Comparison of ENCODE assay signal across 23 mouse cellular contexts in genomic region chr13:73429605-73430321, GRCm38 (mm10). TPM values are rescaled to one million over a fixed set of nuclear protein-coding genes. Genes with fewer than 3 reads are reported as not detected.
A peak's percentile ranks its signal among the peaks of the same experiment; 100 is the strongest.
DNase-seq lines count a peak whose midpoint lies in the region; ATAC-seq and TF ChIP-seq lines count a peak whose summit lies in the region.
"Had no signal": no experiment of that assay in that cellular context is flagged by ENCODE, and none has a peak within 500 bp of the region (broad histone marks: within the 10 kb centered on the region; RNA-seq: fewer than 3 reads in every experiment).

No protein-coding gene starts in this region.

- TF ChIP-seq POLR2A in embryonic fibroblast, embryonic 13.5 days (IDR thresholded peaks at IDR 0.05; ENCODE audit: low read depth, low read length), result no peak

- no peaks in the 10 kb centered on the region for H3K27me3 ChIP-seq in hindbrain, postnatal 0 days (ENCODE audit: insufficient read depth, low read length)
- H3K27me3 ChIP-seq in hindbrain, embryonic 16.5 days (replicated peaks; ENCODE audit: control insufficient read depth, insufficient read depth, low read length), result no peaks in the 10 kb centered on the region
- H3K27me3 ChIP-seq: forebrain, embryonic 12.5 days; forebrain, embryonic 15.5 days; hindbrain, embryonic 15.5 days had no signal

- H3K4me3 ChIP-seq in hindbrain, postnatal 0 days (ENCODE audit: low read length), result no peak overlapping the region
- no peak overlapping the region for H3K4me3 ChIP-seq in hindbrain, embryonic 16.5 days (ENCODE audit: low read length)
- H3K4me3 ChIP-seq in embryonic fibroblast, embryonic 13.5 days (ENCODE audit: insufficient read depth, low read length), result no peak overlapping the region
- H3K4me3 ChIP-seq: forebrain, embryonic 12.5 days; forebrain, embryonic 15.5 days; heart, embryonic 13.5 days; hindbrain, embryonic 12.5 days; hindbrain, embryonic 15.5 days had no signal

- ATAC-seq in hindbrain, postnatal 0 days, result peak; percentile 36; the same call in 1 of the 2 replicates
- ATAC-seq in hindbrain, embryonic 16.5 days, result no peak
- ATAC-seq: CD4-positive, CD25-positive, alpha-beta regulatory T cell, adult 4 months; forebrain, embryonic 15.5 days; inflammation-experienced regulatory T-cells, adult 6 months; intestine, embryonic 16.5 days had no signal

- 65% methylated on average over 6 of the region's 6 CpGs for WGBS in hindbrain, postnatal 0 days
- WGBS in hindbrain, embryonic 16.5 days, result 75% methylated on average over 6 of the region's 6 CpGs

- no peaks in the 10 kb centered on the region for H3K4me1 ChIP-seq in hindbrain, postnatal 0 days (ENCODE audit: insufficient read depth, low read length)
- no peaks in the 10 kb centered on the region for H3K4me1 ChIP-seq in hindbrain, embryonic 16.5 days (ENCODE audit: control insufficient read depth, insufficient read depth, low read depth, low read length)
- peaks cover 8% of the 10 kb centered on the region; the same call in 1 of the 2 replicates for H3K4me1 ChIP-seq in embryonic fibroblast, embryonic 13.5 days (ENCODE audit: control insufficient read depth, insufficient read depth, low read length)
- H3K4me1 ChIP-seq: forebrain, embryonic 12.5 days; heart, embryonic 13.5 days; hindbrain, embryonic 12.5 days had no signal

- H3K27ac ChIP-seq in hindbrain, postnatal 0 days, result 0 out of 2 replicates have a peak overlapping the region, but pooled peaks have one; percentile 41
- H3K27ac ChIP-seq in hindbrain, embryonic 16.5 days (ENCODE audit: low read depth, low read length), result no peak overlapping the region
- H3K27ac ChIP-seq in embryonic fibroblast, embryonic 13.5 days (ENCODE audit: insufficient read depth, low read length), result peak overlapping the region; percentile 55; the same call in 1 of the 2 replicates
- H3K27ac ChIP-seq: forebrain, embryonic 12.5 days; forebrain, embryonic 15.5 days; heart, embryonic 13.5 days; hindbrain, embryonic 12.5 days; hindbrain, embryonic 15.5 days had no signal

- no peak overlapping the region for H3K4me2 ChIP-seq in hindbrain, postnatal 0 days (ENCODE audit: low read depth, low read length)
- no peak overlapping the region for H3K4me2 ChIP-seq in hindbrain, embryonic 16.5 days (ENCODE audit: low read length)
- H3K4me2 ChIP-seq: forebrain, embryonic 12.5 days; forebrain, embryonic 15.5 days; heart, embryonic 13.5 days; hindbrain, embryonic 12.5 days; hindbrain, embryonic 15.5 days had no signal

- TF ChIP-seq CTCF in hindbrain, postnatal 0 days (IDR thresholded peaks at IDR 0.05; ENCODE audit: low read depth), result no peak
- no peak for TF ChIP-seq CTCF in embryonic fibroblast, embryonic 13.5 days (IDR thresholded peaks at IDR 0.05; ENCODE audit: borderline replicate concordance, insufficient read depth, low read length)

- H3K9me3 ChIP-seq in hindbrain, postnatal 0 days (ENCODE audit: low read length), result no peaks in the 10 kb centered on the region
- H3K9me3 ChIP-seq in hindbrain, embryonic 16.5 days (ENCODE audit: control insufficient read depth, low read length), result no peaks in the 10 kb centered on the region
- H3K9me3 ChIP-seq: forebrain, embryonic 12.5 days; forebrain, embryonic 15.5 days; heart, embryonic 13.5 days; hindbrain, embryonic 12.5 days; hindbrain, embryonic 15.5 days had no signal

- H3K36me3 ChIP-seq in hindbrain, postnatal 0 days (ENCODE audit: insufficient read depth, low read length), result no peaks in the 10 kb centered on the region
- H3K36me3 ChIP-seq in hindbrain, embryonic 16.5 days (ENCODE audit: control insufficient read depth, insufficient read depth, low read length), result no peaks in the 10 kb centered on the region
- H3K36me3 ChIP-seq: forebrain, embryonic 12.5 days; forebrain, embryonic 15.5 days; heart, embryonic 13.5 days; hindbrain, embryonic 12.5 days; hindbrain, embryonic 15.5 days had no signal

- intact Hi-C loops in gastrocnemius, postnatal 14 days (cut with DNase I; ENCODE audit: low total_unique reads), result no loop called here

- no peak overlapping the region for H3K9ac ChIP-seq in hindbrain, postnatal 0 days (replicated peaks; ENCODE audit: low read length)
- no peak overlapping the region for H3K9ac ChIP-seq in hindbrain, embryonic 16.5 days (ENCODE audit: low read depth, low read length)
- H3K9ac ChIP-seq: forebrain, embryonic 12.5 days; forebrain, embryonic 15.5 days; heart, embryonic 13.5 days; hindbrain, embryonic 12.5 days; hindbrain, embryonic 15.5 days had no signal

- peak; percentile 12 for DNase-seq in gastrocnemius, postnatal 25 days
- no peak for DNase-seq in gastrocnemius, postnatal 14 days
- no peak for DNase-seq in hindbrain, postnatal 0 days (ENCODE audit: low spot score)
- DNase-seq in Muller cell, postnatal 12 days (ENCODE audit: inconsistent ontology term), result peak; percentile 66
- no peak for DNase-seq in testis, postnatal 14 days (ENCODE audit: low spot score)
- no peak for DNase-seq in kidney, adult 8-10 months
- DNase-seq: adrenal gland, adult 8-10 months; adrenal gland, postnatal 36 days; cerebellum, adult 18-20 months; cerebellum, adult 9-10 months; cerebellum, postnatal 14 days; gastrocnemius, postnatal 36 days; kidney, adult 18-20 months had no signal

RNA-seq across cellular contexts. Expression of gene Lpcat1, which starts 37.2 kb away (rescaled TPM):
- total RNA-seq in gastrocnemius, postnatal 25 days (2021), result 1 to 10 TPM; 2.8 to 3.5 TPM
- total RNA-seq in gastrocnemius, postnatal 14 days (2021), result 1 to 10 TPM; 6.0 to 7.5 TPM
- total RNA-seq in hindbrain, postnatal 0 days (2014; rRNA removed), result 191 and 199 TPM in 2 replicates
- 75.7 and 78.5 TPM in 2 replicates for polyA plus RNA-seq in hindbrain, postnatal 0 days (2015; fragmentation: Nextera tagmentation; extraction: Ambion mirVana)
- 71.6 and 72.9 TPM in 2 replicates for polyA plus RNA-seq in hindbrain, embryonic 16.5 days (2015; fragmentation: Nextera tagmentation; extraction: Ambion mirVana)
- polyA plus RNA-seq in embryonic fibroblast, embryonic 13.5 days (2011; ENCODE audit: insufficient read length, low read depth, missing spikeins), result 20.1 and 21.5 TPM in 2 replicates

Comparison
In these comparisons a context has a peak if more than half of its experiments do, and no peak if none do; other contexts are left out.
1. DNase-seq: peak in gastrocnemius, postnatal 25 days (single experiment) and Muller cell, postnatal 12 days (single experiment); none in gastrocnemius, postnatal 14 days (single experiment), hindbrain, postnatal 0 days (single experiment), testis, postnatal 14 days (single experiment) and kidney, adult 8-10 months (0 of 2).
2. RNA of gene Lpcat1, which starts 37.2 kb away (total RNA-seq): 191 to 199 TPM in hindbrain, postnatal 0 days; 6.0 to 7.5 TPM in gastrocnemius, postnatal 14 days and 2.8 to 3.5 TPM in gastrocnemius, postnatal 25 days; every median in the first group is over 10 times any median in the second.